Mouse (Mus musculus) liver, embryonic 14.5 days (tissue): ENCODE measurements at regions not wholly inside any gene's neighbourhood (a gene's known extent, or its start where the extent isn't known, plus 50 kb on each side); places are given as distances from the start of the nearest gene placed in this dataset.

Experiments used
- CTCF ChIP-seq: IDR thresholded peaks from 2 replicates; pipeline ENCODE4 v1.5.1; 2016; ENCODE audit warnings: antibody characterized with exemption, low read depth, control low read depth
- EP300 ChIP-seq: IDR thresholded peaks from 2 replicates; pipeline ENCODE4 v1.6.1; 2016; ENCODE audit warnings: antibody characterized with exemption, low read depth

GRCm38 (mm10) chr5:126890710-126891109 lies 350.9 kb upstream of the Tmem132c start:
- no peak for TF ChIP-seq CTCF
- TF ChIP-seq EP300: no peak
